Mouse (Mus musculus) embryonic facial prominence, embryonic 12.5 days (tissue): ENCODE measurements around the gene Hhat. TPM values are rescaled to one million over a fixed set of nuclear protein-coding genes. Genes with fewer than 3 reads are reported as not detected.

Source experiments
- ATAC-seq: fragments of 200-750 bp; cut with Nextera tagmentation; 2 replicates; pipeline ENCODE4 v1.8.0; 2017; ENCODE audit not compliant: insufficient number of reproducible peaks, insufficient read depth, low FRiP score, low TSS enrichment
- H3K27ac ChIP-seq: fragments of 300-500 bp; sonication (generic); 2 replicates; pipeline ENCODE4 v1.5.1; 2016; ENCODE audit warnings: mild to moderate bottlenecking
- H3K27me3 ChIP-seq: fragments of 300-500 bp; sonication (generic); 2 replicates; pipeline ENCODE4 v1.6.1; 2016; ENCODE audit warnings: mild to moderate bottlenecking, moderate library complexity
- H3K36me3 ChIP-seq: fragments of 300-500 bp; sonication (generic); 2 replicates; pipeline ENCODE4 v1.6.1; 2016; ENCODE audit warnings: mild to moderate bottlenecking
- H3K4me1 ChIP-seq: fragments of 300-500 bp; sonication (generic); 2 replicates; pipeline ENCODE4 v1.6.1; 2016
- H3K4me2 ChIP-seq: fragments of 300-500 bp; sonication (generic); replicated peaks from 2 replicates; pipeline ENCODE4 v1.6.1; 2016; ENCODE audit warnings: mild to moderate bottlenecking, moderate library complexity
- H3K4me3 ChIP-seq: fragments of 300-500 bp; sonication (generic); 2 replicates; pipeline ENCODE4 v1.5.1; 2016; ENCODE audit warnings: mild to moderate bottlenecking
- H3K9ac ChIP-seq: fragments of 300-500 bp; sonication (generic); 2 replicates; pipeline ENCODE4 v1.6.1; 2016; ENCODE audit warnings: mild to moderate bottlenecking, moderate library complexity
- H3K9me3 ChIP-seq: fragments of 300-500 bp; sonication (generic); 2 replicates; pipeline ENCODE4 v1.6.1; 2016; ENCODE audit warnings: mild to moderate bottlenecking, moderate library complexity
- WGBS: fragments of 180-500 bp; shearing (Covaris S2); methylation state at CpG from one replicate; pipeline ENCODE4 v1.1.7; 2016; 5-methylcytosine and 5-hydroxymethylcytosine counted together
- polyA plus RNA-seq: library from polyadenylated mRNA; unstranded; fragments of >200 nt; fragmentation: Nextera tagmentation; extraction: Ambion mirVana; gene quantifications from 2 replicates; pipeline ENCODE4 v1.2.1, GENCODE M21; 2016

The Hhat gene
- polyA plus RNA-seq, 1 experiment from 2014 or later, result 10.4 TPM

DNA sequence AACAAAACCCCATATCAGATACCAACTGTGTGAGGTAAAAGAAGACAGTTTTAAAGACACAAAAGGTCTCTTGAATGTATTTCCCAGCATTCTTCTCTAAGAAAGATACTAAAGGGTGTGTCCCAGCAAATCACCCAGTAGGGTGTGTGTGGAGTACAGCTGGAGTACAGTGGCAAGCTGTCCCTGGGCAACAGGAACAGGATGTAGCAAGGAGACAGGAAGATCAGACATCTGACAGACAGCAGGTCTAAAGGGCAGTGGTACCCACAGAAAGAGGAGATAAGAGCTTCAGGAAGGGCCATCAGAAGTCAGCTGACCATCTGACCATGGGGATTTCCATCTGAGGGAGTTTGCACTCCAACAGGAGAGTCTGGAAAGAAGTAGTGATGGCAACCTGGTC lies 185.7 kb downstream of the Hhat start:
- 0 out of 2 replicates have a peak, but pooled peaks cover 3% of the 10 kb centered on the region for H3K4me1 ChIP-seq
- no peak overlapping the region for H3K27ac ChIP-seq
- H3K4me2 ChIP-seq, result no peak overlapping the region
- H3K9me3 ChIP-seq, result no peaks in the 10 kb centered on the region
- no peak overlapping the region for H3K4me3 ChIP-seq
- H3K27me3 ChIP-seq, result no peaks in the 10 kb centered on the region
- ATAC-seq, result no peak
- H3K36me3 ChIP-seq, result no peaks in the 10 kb centered on the region
- H3K9ac ChIP-seq, result no peak overlapping the region

- H3K27me3 ChIP-seq, result no peaks in the 10 kb centered on the region
- H3K9me3 ChIP-seq, result no peaks in the 10 kb centered on the region
- ATAC-seq, result no peak
- no peak overlapping the region for H3K9ac ChIP-seq
- no peak overlapping the region for H3K27ac ChIP-seq
- H3K4me1 ChIP-seq, result no peaks in the 10 kb centered on the region
- no peak overlapping the region for H3K4me3 ChIP-seq
- WGBS, result 95% methylated on average over 2 of the region's 2 CpGs
- no peak overlapping the region for H3K4me2 ChIP-seq
- H3K36me3 ChIP-seq, result no peaks in the 10 kb centered on the region
Observed at GRCm38 (mm10) chr1:192582921-192583320, 188.1 kb downstream of the Hhat start.

DNA sequence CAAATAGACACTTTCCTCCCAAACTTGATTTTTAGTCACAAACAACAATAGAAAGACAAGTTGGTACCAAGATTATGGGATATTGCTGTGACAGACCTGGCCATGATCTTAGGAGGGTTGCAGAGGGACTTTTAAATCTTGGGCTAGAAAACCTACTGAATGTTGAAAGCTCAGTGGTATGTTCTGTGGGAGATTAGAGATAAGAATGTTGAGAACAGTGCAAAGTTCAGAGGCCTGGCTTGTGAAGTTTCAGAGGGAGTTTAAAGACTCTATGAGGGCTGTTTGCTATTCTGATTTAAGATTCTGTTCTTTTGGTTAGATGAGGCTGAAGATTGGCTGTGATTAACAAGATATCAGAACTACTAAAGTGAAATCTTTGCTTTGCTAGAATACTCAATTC lies 206.3 kb downstream of the Hhat start:
- Histone ChIP-seq H3K27me3 (no peaks in the 10 kb centered on the region), H3K4me1 (no peaks in the 10 kb centered on the region), H3K4me2 (no peak overlapping the region), H3K9me3 (no peaks in the 10 kb centered on the region), H3K36me3 (no peaks in the 10 kb centered on the region), H3K9ac (no peak overlapping the region), H3K4me3 (no peak overlapping the region), H3K27ac (no peak overlapping the region)
- no peak for ATAC-seq

- no peak overlapping the region for H3K4me2 ChIP-seq
- no peak overlapping the region for H3K27ac ChIP-seq
- H3K9ac ChIP-seq, result no peak overlapping the region
- no peaks in the 10 kb centered on the region for H3K9me3 ChIP-seq
- no peaks in the 10 kb centered on the region for H3K4me1 ChIP-seq
- ATAC-seq, result no peak
- no peaks in the 10 kb centered on the region for H3K36me3 ChIP-seq
- no peak overlapping the region for H3K4me3 ChIP-seq
- no peaks in the 10 kb centered on the region for H3K27me3 ChIP-seq
- 91% methylated on average over 1 of the region's 1 CpGs for WGBS
Observed at GRCm38 (mm10) chr1:192559341-192559740, 211.7 kb downstream of the Hhat start.

GRCm38 (mm10) chr1:192557978-192558594 lies 212.9 kb downstream of the Hhat start:
- 81% methylated on average over 5 of the region's 5 CpGs for WGBS
- no peaks in the 10 kb centered on the region for H3K4me1 ChIP-seq
- no peak for ATAC-seq
- no peak overlapping the region for H3K4me2 ChIP-seq
- H3K9me3 ChIP-seq, result no peaks in the 10 kb centered on the region
- H3K36me3 ChIP-seq, result no peaks in the 10 kb centered on the region
- no peak overlapping the region for H3K4me3 ChIP-seq
- H3K9ac ChIP-seq, result no peak overlapping the region
- no peaks in the 10 kb centered on the region for H3K27me3 ChIP-seq
- H3K27ac ChIP-seq, result no peak overlapping the region

- no peaks in the 10 kb centered on the region for H3K9me3 ChIP-seq
- H3K4me2 ChIP-seq, result no peak overlapping the region
- no peaks in the 10 kb centered on the region for H3K4me1 ChIP-seq
- H3K27me3 ChIP-seq, result no peaks in the 10 kb centered on the region
- no peak overlapping the region for H3K4me3 ChIP-seq
- H3K36me3 ChIP-seq, result no peaks in the 10 kb centered on the region
- no peak overlapping the region for H3K27ac ChIP-seq
- WGBS, result 74% methylated on average over 4 of the region's 4 CpGs
- ATAC-seq, result no peak
- no peak overlapping the region for H3K9ac ChIP-seq
Observed at GRCm38 (mm10) chr1:192555516-192555915, 215.5 kb downstream of the Hhat start.

- Histone ChIP-seq H3K4me1 (no peaks in the 10 kb centered on the region), H3K27me3 (no peaks in the 10 kb centered on the region), H3K4me3 (no peak overlapping the region), H3K4me2 (no peak overlapping the region), H3K9ac (no peak overlapping the region), H3K27ac (no peak overlapping the region), H3K36me3 (no peaks in the 10 kb centered on the region), H3K9me3 (no peaks in the 10 kb centered on the region)
- ATAC-seq, result no peak
- WGBS, result 87% methylated on average over 3 of the region's 3 CpGs
Observed at GRCm38 (mm10) chr1:192550561-192550960, 220.5 kb downstream of the Hhat start.

DNA sequence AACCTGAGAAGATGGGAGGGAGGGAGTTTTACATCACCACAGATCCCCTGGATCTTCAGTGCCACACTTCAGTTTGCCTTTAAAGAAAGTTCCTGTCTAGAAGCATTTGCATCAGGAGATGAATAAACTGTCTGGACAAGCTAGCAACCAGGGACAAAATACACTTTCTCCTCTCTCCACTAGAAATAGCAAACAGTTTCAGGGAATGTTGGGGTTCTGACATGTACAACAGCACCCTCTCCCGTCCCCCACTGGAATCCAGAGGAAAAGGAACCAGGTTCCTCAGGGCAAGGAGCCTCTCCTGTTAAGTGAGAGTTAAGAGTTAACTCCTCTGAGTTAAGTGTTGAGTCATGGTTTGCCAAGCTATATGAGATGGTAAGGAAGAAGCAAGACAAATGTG lies 224.2 kb downstream of the Hhat start:
- Histone ChIP-seq H3K9ac (no peak overlapping the region), H3K4me2 (no peak overlapping the region), H3K4me3 (no peak overlapping the region), H3K27me3 (no peaks in the 10 kb centered on the region), H3K9me3 (no peaks in the 10 kb centered on the region), H3K4me1 (no peaks in the 10 kb centered on the region), H3K36me3 (no peaks in the 10 kb centered on the region), H3K27ac (no peak overlapping the region)
- 27% methylated on average over 1 of the region's 1 CpGs for WGBS
- ATAC-seq, result no peak

DNA sequence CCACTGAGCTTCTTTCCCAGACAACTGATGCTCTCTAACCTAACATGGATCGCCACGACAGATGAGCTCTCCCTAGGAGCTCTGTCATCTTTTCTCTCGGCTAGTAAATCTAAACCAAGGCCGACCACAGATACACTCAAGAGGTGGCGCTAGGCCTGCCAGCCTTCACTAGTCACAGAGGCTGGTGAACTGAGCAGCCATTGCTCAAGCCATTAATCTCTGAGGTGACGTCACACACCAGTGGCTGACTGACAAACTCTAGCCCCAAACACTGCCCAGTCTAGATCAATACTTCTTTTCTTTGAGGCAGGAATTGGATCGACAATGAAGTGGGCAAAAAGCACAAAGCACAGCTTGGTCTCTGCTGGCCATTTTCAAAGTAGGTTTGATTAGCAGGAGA lies 226.1 kb downstream of the Hhat start:
- Histone ChIP-seq H3K4me1 (no peaks in the 10 kb centered on the region), H3K27ac (no peak overlapping the region), H3K36me3 (no peaks in the 10 kb centered on the region), H3K27me3 (no peaks in the 10 kb centered on the region), H3K4me2 (no peak overlapping the region), H3K9me3 (no peaks in the 10 kb centered on the region), H3K4me3 (no peak overlapping the region), H3K9ac (no peak overlapping the region)
- ATAC-seq, result no peak
- 67% methylated on average over 7 of the region's 7 CpGs for WGBS

DNA sequence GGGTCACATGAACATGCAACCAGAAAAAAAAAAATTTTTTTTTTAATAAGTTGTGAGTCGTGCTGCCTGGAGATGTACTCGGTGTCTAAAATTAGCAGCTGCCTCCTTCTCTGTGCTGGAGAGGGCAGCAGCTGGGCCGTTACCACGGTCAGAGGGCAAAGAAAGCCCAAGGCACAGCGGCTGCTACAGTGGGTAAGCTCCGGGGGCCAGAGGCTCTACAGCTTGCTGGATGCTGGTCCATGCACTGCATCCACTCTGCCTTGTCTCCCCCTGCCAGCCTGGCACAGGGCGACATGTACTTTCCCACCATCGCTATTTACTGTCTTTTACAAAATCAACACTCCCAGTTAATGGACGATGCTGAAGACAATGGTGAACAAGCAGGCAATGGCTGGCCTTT lies 226.9 kb downstream of the Hhat start:
- no peak for ATAC-seq
- H3K9ac ChIP-seq, result no peak overlapping the region
- no peaks in the 10 kb centered on the region for H3K27me3 ChIP-seq
- no peaks in the 10 kb centered on the region for H3K9me3 ChIP-seq
- 71% methylated on average over 9 of the region's 9 CpGs for WGBS
- no peaks in the 10 kb centered on the region for H3K36me3 ChIP-seq
- H3K4me2 ChIP-seq, result no peak overlapping the region
- H3K27ac ChIP-seq, result no peak overlapping the region
- H3K4me3 ChIP-seq, result no peak overlapping the region
- no peaks in the 10 kb centered on the region for H3K4me1 ChIP-seq

GRCm38 (mm10) chr1:192543686-192544085 lies 227.3 kb downstream of the Hhat start:
- H3K36me3 ChIP-seq, result no peaks in the 10 kb centered on the region
- no peaks in the 10 kb centered on the region for H3K9me3 ChIP-seq
- 83% methylated on average over 4 of the region's 4 CpGs for WGBS
- no peak overlapping the region for H3K4me3 ChIP-seq
- no peaks in the 10 kb centered on the region for H3K4me1 ChIP-seq
- H3K9ac ChIP-seq, result no peak overlapping the region
- no peaks in the 10 kb centered on the region for H3K27me3 ChIP-seq
- H3K4me2 ChIP-seq, result no peak overlapping the region
- H3K27ac ChIP-seq, result no peak overlapping the region
- ATAC-seq, result no peak

GRCm38 (mm10) chr1:192542093-192542492 lies 228.9 kb downstream of the Hhat start:
- ATAC-seq, result no peak
- Histone ChIP-seq H3K4me2 (no peak overlapping the region), H3K27me3 (no peaks in the 10 kb centered on the region), H3K9me3 (no peaks in the 10 kb centered on the region), H3K27ac (no peak overlapping the region), H3K9ac (no peak overlapping the region), H3K4me1 (0 out of 2 replicates have a peak, but pooled peaks cover 4% of the 10 kb centered on the region), H3K4me3 (no peak overlapping the region), H3K36me3 (no peaks in the 10 kb centered on the region)
- 71% methylated on average over 2 of the region's 2 CpGs for WGBS

DNA sequence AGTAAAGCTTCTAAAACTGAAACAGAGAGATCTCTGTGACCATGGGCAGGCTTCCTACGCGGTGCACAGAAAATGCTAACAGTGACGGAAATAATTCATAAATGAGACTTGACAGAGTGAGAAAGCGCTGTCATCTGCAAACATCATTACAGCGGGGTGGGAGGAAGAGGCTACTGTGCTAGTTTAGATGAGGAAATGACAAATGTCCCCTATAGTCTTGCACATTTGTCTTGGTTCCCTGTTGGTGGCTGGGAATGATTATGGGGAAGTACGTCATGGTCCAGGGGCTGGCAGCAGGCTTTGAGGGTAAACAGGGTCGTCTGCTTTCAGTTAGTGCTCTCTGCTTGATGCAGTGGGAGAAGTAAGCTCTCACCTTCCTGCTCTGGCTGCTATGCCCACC lies 233.9 kb downstream of the Hhat start:
- 0 out of 2 replicates have a peak, but pooled peaks cover 4% of the 10 kb centered on the region for H3K4me1 ChIP-seq
- H3K9ac ChIP-seq, result no peak overlapping the region
- WGBS, result 59% methylated on average over 7 of the region's 7 CpGs
- H3K27ac ChIP-seq, result no peak overlapping the region
- ATAC-seq, result no peak
- H3K36me3 ChIP-seq, result no peaks in the 10 kb centered on the region
- H3K4me3 ChIP-seq, result no peak overlapping the region
- no peaks in the 10 kb centered on the region for H3K27me3 ChIP-seq
- no peak overlapping the region for H3K4me2 ChIP-seq
- H3K9me3 ChIP-seq, result no peaks in the 10 kb centered on the region
